Mouse (Mus musculus): ENCODE data around the gene Smarcd2. TPM values are rescaled to one million over a fixed set of nuclear protein-coding genes. Genes with fewer than 3 reads are reported as not detected.

Smarcd2 gene
- polyA plus RNA-seq, 2 experiments, result 114 to 184 TPM

GRCm38 (mm10) chr11:106267311-106267852 is 5.4 kb downstream of the Smarcd2 start:
- Histone ChIP-seq H3K9me3 (ENCODE audit: control insufficient read depth, low read length) (no peaks in the 10 kb centered on the region), H3K27ac (replicated peaks; ENCODE audit: low read depth, low read length) (peak overlapping the region; percentile 72), H3K27me3 (ENCODE audit: control insufficient read depth, insufficient read depth, low read length) (no peaks in the 10 kb centered on the region), H3K4me3 (replicated peaks; ENCODE audit: low read length) (peak overlapping the region; percentile 25), H3K36me3 (ENCODE audit: control insufficient read depth, insufficient read depth, low read length) (peaks cover 49% of the 10 kb centered on the region), H3K4me1 (ENCODE audit: control insufficient read depth, insufficient read depth, low read length) (peaks cover 44% of the 10 kb centered on the region), H3K9ac (ENCODE audit: low read depth, low read length, severe bottlenecking) (peak overlapping the region; percentile 34; the same call in 1 of the 2 replicates), H3K4me2 (replicated peaks; ENCODE audit: low read depth, low read length, severe bottlenecking) (peak overlapping the region; percentile 42)
- 27% methylated on average over 14 of the region's 15 CpGs for WGBS
- DNase-seq (ENCODE audit: low spot score), result peak; percentile 54
- TF ChIP-seq POLR2A (IDR thresholded peaks at IDR 0.05; ENCODE audit: borderline replicate concordance, extremely low read depth, insufficient read depth, insufficient read length), result no peak
- ATAC-seq (ENCODE audit: low FRiP score, low read depth), result 0 out of 2 replicates have a peak, but pooled peaks have one; percentile 10

- WGBS, result 88% methylated on average over 10 of the region's 10 CpGs
- 0 out of 2 replicates have a peak overlapping the region, but pooled peaks have one; percentile 25 for H3K4me3 ChIP-seq (replicated peaks; ENCODE audit: low read length)
Measured at GRCm38 (mm10) chr11:106266431-106266830, 6.3 kb downstream of the Smarcd2 start.

GRCm38 (mm10) chr11:106265570-106265969 is 7.2 kb downstream of the Smarcd2 start:
- peaks cover 36% of the 10 kb centered on the region for H3K4me1 ChIP-seq (ENCODE audit: control insufficient read depth, insufficient read depth, low read length)
- H3K9ac ChIP-seq (ENCODE audit: low read depth, low read length, severe bottlenecking), result no peak overlapping the region
- no peak for TF ChIP-seq POLR2A (IDR thresholded peaks at IDR 0.05; ENCODE audit: borderline replicate concordance, extremely low read depth, insufficient read depth, insufficient read length)
- H3K27me3 ChIP-seq (ENCODE audit: control insufficient read depth, insufficient read depth, low read length), result no peaks in the 10 kb centered on the region
- H3K36me3 ChIP-seq (ENCODE audit: control insufficient read depth, insufficient read depth, low read length), result peaks cover 67% of the 10 kb centered on the region
- DNase-seq (ENCODE audit: low spot score) (no peak), ATAC-seq (ENCODE audit: low FRiP score, low read depth) (no peak)
- H3K4me3 ChIP-seq (replicated peaks; ENCODE audit: low read length), result no peak overlapping the region
- H3K27ac ChIP-seq (replicated peaks; ENCODE audit: low read depth, low read length), result no peak overlapping the region
- no peak overlapping the region for H3K4me2 ChIP-seq (replicated peaks; ENCODE audit: low read depth, low read length, severe bottlenecking)
- H3K9me3 ChIP-seq (ENCODE audit: control insufficient read depth, low read length), result no peaks in the 10 kb centered on the region
- 88% methylated on average over 4 of the region's 4 CpGs for WGBS

More at GRCm38 (mm10) chr11:106266431-106266830, 6.3 kb downstream of the Smarcd2 start:
- H3K36me3 ChIP-seq (ENCODE audit: control insufficient read depth, insufficient read depth, low read length), result peaks cover 59% of the 10 kb centered on the region
- H3K4me1 ChIP-seq (ENCODE audit: control insufficient read depth, insufficient read depth, low read length), result peaks cover 44% of the 10 kb centered on the region
- no peak overlapping the region for H3K9ac ChIP-seq (ENCODE audit: low read depth, low read length, severe bottlenecking)
- no peaks in the 10 kb centered on the region for H3K9me3 ChIP-seq (ENCODE audit: control insufficient read depth, low read length)
- peak overlapping the region; percentile 42; the same call in 1 of the 2 replicates for H3K4me2 ChIP-seq (replicated peaks; ENCODE audit: low read depth, low read length, severe bottlenecking)
- no peaks in the 10 kb centered on the region for H3K27me3 ChIP-seq (ENCODE audit: control insufficient read depth, insufficient read depth, low read length)
- no peak for ATAC-seq (ENCODE audit: low FRiP score, low read depth)
- H3K27ac ChIP-seq (replicated peaks; ENCODE audit: low read depth, low read length), result no peak overlapping the region
- DNase-seq (ENCODE audit: low spot score), result no peak
- TF ChIP-seq POLR2A (IDR thresholded peaks at IDR 0.05; ENCODE audit: borderline replicate concordance, extremely low read depth, insufficient read depth, insufficient read length), result no peak

GRCm38 (mm10) chr11:106264988-106265387 is 7.8 kb downstream of the Smarcd2 start:
- Histone ChIP-seq H3K9ac (ENCODE audit: low read depth, low read length, severe bottlenecking) (no peak overlapping the region), H3K4me1 (ENCODE audit: control insufficient read depth, insufficient read depth, low read length) (peaks cover 32% of the 10 kb centered on the region), H3K27me3 (ENCODE audit: control insufficient read depth, insufficient read depth, low read length) (no peaks in the 10 kb centered on the region), H3K4me3 (replicated peaks; ENCODE audit: low read length) (no peak overlapping the region), H3K27ac (replicated peaks; ENCODE audit: low read depth, low read length) (no peak overlapping the region), H3K9me3 (ENCODE audit: control insufficient read depth, low read length) (no peaks in the 10 kb centered on the region), H3K4me2 (replicated peaks; ENCODE audit: low read depth, low read length, severe bottlenecking) (no peak overlapping the region), H3K36me3 (ENCODE audit: control insufficient read depth, insufficient read depth, low read length) (peaks cover 69% of the 10 kb centered on the region)
- WGBS, result 90% methylated on average over 15 of the region's 15 CpGs
- no peak for DNase-seq (ENCODE audit: low spot score)
- TF ChIP-seq POLR2A (IDR thresholded peaks at IDR 0.05; ENCODE audit: borderline replicate concordance, extremely low read depth, insufficient read depth, insufficient read length), result no peak
- ATAC-seq (ENCODE audit: low FRiP score, low read depth), result no peak

GRCm38 (mm10) chr11:106263963-106264362 is 8.8 kb downstream of the Smarcd2 start:
- ATAC-seq (ENCODE audit: low FRiP score, low read depth) (no peak), DNase-seq (ENCODE audit: low spot score) (no peak)
- no peak overlapping the region for H3K27ac ChIP-seq (replicated peaks; ENCODE audit: low read depth, low read length)
- H3K4me1 ChIP-seq (ENCODE audit: control insufficient read depth, insufficient read depth, low read length), result peaks cover 24% of the 10 kb centered on the region
- H3K9me3 ChIP-seq (ENCODE audit: control insufficient read depth, low read length), result no peaks in the 10 kb centered on the region
- no peak overlapping the region for H3K9ac ChIP-seq (ENCODE audit: low read depth, low read length, severe bottlenecking)
- TF ChIP-seq POLR2A (IDR thresholded peaks at IDR 0.05; ENCODE audit: borderline replicate concordance, extremely low read depth, insufficient read depth, insufficient read length), result no peak
- no peak overlapping the region for H3K4me3 ChIP-seq (replicated peaks; ENCODE audit: low read length)
- no peaks in the 10 kb centered on the region for H3K27me3 ChIP-seq (ENCODE audit: control insufficient read depth, insufficient read depth, low read length)
- H3K36me3 ChIP-seq (ENCODE audit: control insufficient read depth, insufficient read depth, low read length), result peaks cover 75% of the 10 kb centered on the region
- WGBS, result 81% methylated on average over 9 of the region's 9 CpGs
- no peak overlapping the region for H3K4me2 ChIP-seq (replicated peaks; ENCODE audit: low read depth, low read length, severe bottlenecking)

All from limb, embryonic 14.5 days (tissue).